Mouse (Mus musculus) stomach, postnatal 0 days (tissue): ENCODE data around the gene Mau2.

Source experiments
- CTCF ChIP-seq: IDR thresholded peaks from 2 replicates; pipeline ENCODE4 v1.5.1; 2016; ENCODE audit warnings: antibody characterized with exemption, low read depth, mild to moderate bottlenecking, moderate library complexity
- EP300 ChIP-seq: optimal IDR thresholded peaks from 2 replicates; pipeline ENCODE3; 2016; ENCODE audit warnings: antibody characterized with exemption

DNA sequence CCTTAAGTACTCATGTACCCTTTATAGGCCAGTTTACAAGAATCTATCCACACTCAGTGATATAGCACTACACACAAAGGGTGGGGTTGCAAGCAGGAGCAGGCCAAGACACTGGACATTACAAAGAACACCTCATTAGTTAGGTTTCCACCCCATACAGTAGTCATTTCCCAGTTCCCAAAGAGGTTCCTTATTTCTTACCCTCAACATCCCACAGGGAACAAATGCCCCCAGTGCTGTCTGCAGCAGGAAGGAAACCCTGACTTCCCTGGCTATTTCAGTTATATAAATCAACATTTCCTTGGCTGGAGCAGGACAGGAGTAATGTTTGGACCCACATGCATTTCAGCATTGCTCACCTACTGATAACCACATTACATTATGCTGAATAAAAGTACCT, 54.8 kb downstream of the Mau2 start:
- TF ChIP-seq CTCF (no peak), EP300 (no peak)
